Mouse (Mus musculus): ENCODE results near the gene Olfr548-ps1.

Olfr548-ps1 gene

GRCm38 (mm10) chr7:102573174-102573830 lies 32.6 kb downstream of the Olfr548-ps1 start:
- no peak for DNase-seq (ENCODE audit: low read depth in 2 of 2, low spot score in 2 of 2)

GRCm38 (mm10) chr7:102575998-102576397 lies 35.3 kb downstream of the Olfr548-ps1 start:
- DNase-seq (ENCODE audit: low read depth in 2 of 2, low spot score in 2 of 2) = no peak

- no peak for DNase-seq (ENCODE audit: low read depth in 2 of 2, low spot score in 2 of 2)
These were observed 51.1 kb downstream of the Olfr548-ps1 start, which contains the start of gene Olfr551 for GRCm38 (mm10) chr7:102591786-102592185. Olfr551 (minus strand) TSS chr7:102591886.
